9 mouse cellular contexts compared by ENCODE assay signal in the genomic region with DNA sequence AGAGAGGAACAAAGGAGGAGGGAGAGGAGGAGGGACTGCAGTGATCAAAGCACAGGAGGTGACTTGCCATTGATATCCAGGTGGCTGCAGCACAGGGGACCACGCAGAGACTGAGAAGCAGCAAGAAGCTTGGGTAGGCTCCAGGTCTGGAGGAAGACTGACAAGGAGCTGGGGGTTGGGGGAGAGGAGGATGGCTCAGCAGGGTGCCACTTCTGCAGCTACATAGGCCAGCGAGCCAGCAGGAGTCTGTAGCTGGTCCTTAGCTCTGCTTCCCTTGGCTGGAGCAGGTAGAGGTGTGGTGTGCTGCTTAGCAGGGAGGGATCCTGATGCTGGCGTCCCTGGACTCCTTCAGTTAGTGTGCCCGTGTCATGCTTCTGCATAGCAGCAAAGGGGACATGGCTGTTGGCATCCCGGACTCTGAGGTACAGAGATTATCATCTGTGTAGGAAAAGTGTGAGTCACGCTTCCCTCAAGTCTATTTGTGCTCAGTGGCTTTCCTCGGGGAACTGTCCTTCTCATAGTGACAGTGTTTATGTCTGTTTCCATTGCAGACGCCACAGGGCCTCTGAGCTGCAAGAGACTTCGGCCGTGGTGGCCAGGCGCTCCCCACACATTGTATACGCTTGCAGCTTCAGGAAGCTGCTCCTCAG. TPM values are rescaled to one million over a fixed set of nuclear protein-coding genes. Genes with fewer than 3 reads are reported as not detected.
DNase-seq lines count a peak whose midpoint lies in the region; ATAC-seq and TF ChIP-seq lines count a peak whose summit lies in the region.
"Had no signal": no experiment of that assay in that cellular context is flagged by ENCODE, and none has a peak within 500 bp of the region (broad histone marks: within the 10 kb centered on the region; RNA-seq: fewer than 3 reads in every experiment).

No protein-coding gene starts in this region.

- no peak overlapping the region for H3K9ac ChIP-seq in forebrain, postnatal 0 days
- H3K9ac ChIP-seq in lung, embryonic 15.5 days, result no peak overlapping the region
- no peak overlapping the region for H3K9ac ChIP-seq in kidney, embryonic 16.5 days (replicated peaks; ENCODE audit: low read length)

- no peak overlapping the region for H3K4me3 ChIP-seq in forebrain, postnatal 0 days (ENCODE audit: low read depth, low read length)
- no peak overlapping the region for H3K4me3 ChIP-seq in lung, embryonic 15.5 days
- no peak overlapping the region for H3K4me3 ChIP-seq in kidney, embryonic 16.5 days (ENCODE audit: low read length)

- peaks cover 14% of the 10 kb centered on the region for H3K4me1 ChIP-seq in forebrain, postnatal 0 days (ENCODE audit: insufficient read depth)
- peaks cover 20% of the 10 kb centered on the region for H3K4me1 ChIP-seq in lung, embryonic 15.5 days
- peaks cover 4% of the 10 kb centered on the region; the same call in 1 of the 2 replicates for H3K4me1 ChIP-seq in kidney, embryonic 16.5 days (ENCODE audit: insufficient read depth, low read length)

- ATAC-seq in forebrain, postnatal 0 days, result peak; percentile 49; the same call in 1 of the 2 replicates
- ATAC-seq in lung, embryonic 15.5 days (ENCODE audit: borderline replicate concordance, extremely low read depth, low FRiP score, low TSS enrichment), result peak; percentile 56
- ATAC-seq in kidney, embryonic 16.5 days (ENCODE audit: low FRiP score, low TSS enrichment), result no peak

- H3K27ac ChIP-seq in forebrain, postnatal 0 days (ENCODE audit: low read depth, low read length), result peak overlapping the region; percentile 67
- peak overlapping the region; percentile 86 for H3K27ac ChIP-seq in lung, embryonic 15.5 days
- no peak overlapping the region for H3K27ac ChIP-seq in kidney, embryonic 16.5 days (ENCODE audit: low read length)

- no peaks in the 10 kb centered on the region for H3K27me3 ChIP-seq in forebrain, postnatal 0 days (ENCODE audit: insufficient read depth, low read length)
- peaks cover 15% of the 10 kb centered on the region; the same call in 1 of the 2 replicates for H3K27me3 ChIP-seq in lung, embryonic 15.5 days
- H3K27me3 ChIP-seq in kidney, embryonic 16.5 days (ENCODE audit: insufficient read depth, low read length), result no peaks in the 10 kb centered on the region

- H3K9me3 ChIP-seq in forebrain, postnatal 0 days (ENCODE audit: low read length), result no peaks in the 10 kb centered on the region
- no peaks in the 10 kb centered on the region for H3K9me3 ChIP-seq in lung, embryonic 15.5 days
- no peaks in the 10 kb centered on the region for H3K9me3 ChIP-seq in kidney, embryonic 16.5 days (ENCODE audit: low read length)
- H3K9me3 ChIP-seq: G1E had no signal

- H3K4me2 ChIP-seq in forebrain, postnatal 0 days (ENCODE audit: low read depth), result no peak overlapping the region
- no peak overlapping the region for H3K4me2 ChIP-seq in lung, embryonic 15.5 days
- no peak overlapping the region for H3K4me2 ChIP-seq in kidney, embryonic 16.5 days (replicated peaks; ENCODE audit: low read depth, low read length)

- DNase-seq in right cerebral cortex, adult 18-20 months, result peak; percentile 79
- DNase-seq in right cerebral cortex, postnatal 4 days, result no peak
- peak; percentile 34 for DNase-seq in forebrain, postnatal 0 days
- DNase-seq in urinary bladder, postnatal 10 days (ENCODE audit: low spot score), result no peak
- DNase-seq in urinary bladder, postnatal 25 days (ENCODE audit: low spot score), result no peak
- no peak for DNase-seq in embryo, embryonic 10.5 days (ENCODE audit: low spot score)

- WGBS in forebrain, postnatal 0 days, result 48% methylated on average over 12 of the region's 12 CpGs
- 38% methylated on average over 12 of the region's 12 CpGs for WGBS in lung, embryonic 15.5 days
- whole genome bisulfite sequencing in kidney, embryonic 16.5 days, result 52% methylated on average over 12 of the region's 12 CpGs

- TF ChIP-seq CTCF in forebrain, postnatal 0 days (IDR thresholded peaks at IDR 0.05; ENCODE audit: low read depth), result no peak

- H3K36me3 ChIP-seq in forebrain, postnatal 0 days (ENCODE audit: insufficient read depth), result peaks cover 11% of the 10 kb centered on the region; the same call in 1 of the 2 replicates
- no peaks in the 10 kb centered on the region for H3K36me3 ChIP-seq in lung, embryonic 15.5 days
- H3K36me3 ChIP-seq in kidney, embryonic 16.5 days (ENCODE audit: insufficient read depth, low read length), result no peaks in the 10 kb centered on the region
- H3K36me3 ChIP-seq: G1E had no signal

RNA-seq across cellular contexts. Expression of gene 6430548M08Rik, which starts 30.8 kb away (rescaled TPM):
- total RNA-seq in forebrain, postnatal 0 days (2014; rRNA removed), result 49.0 and 59.6 TPM in 2 replicates
- polyA plus RNA-seq in forebrain, postnatal 0 days (2015; fragmentation: Nextera tagmentation; extraction: Ambion mirVana), result 27.8 and 32.7 TPM in 2 replicates
- 7.4 and 8.0 TPM in 2 replicates for polyA plus RNA-seq in lung, embryonic 15.5 days (2015; fragmentation: Nextera tagmentation; extraction: Ambion mirVana)
- 5.3 and 6.7 TPM in 2 replicates for polyA plus RNA-seq in kidney, embryonic 16.5 days (2015; fragmentation: Nextera tagmentation; extraction: Ambion mirVana)

RNA-seq across cellular contexts. Expression of gene Fam92b, which starts 32.5 kb away (rescaled TPM):
- 1.2 and 2.1 TPM in 2 replicates for total RNA-seq in forebrain, postnatal 0 days (2014; rRNA removed)
- 1.1 and 1.6 TPM in 2 replicates for polyA plus RNA-seq in forebrain, postnatal 0 days (2015; fragmentation: Nextera tagmentation; extraction: Ambion mirVana)
- polyA plus RNA-seq in lung, embryonic 15.5 days (2015; fragmentation: Nextera tagmentation; extraction: Ambion mirVana), result 1.1 and 1.4 TPM in 2 replicates
- 0.14 and 0.22 TPM in 2 replicates for polyA plus RNA-seq in kidney, embryonic 16.5 days (2015; fragmentation: Nextera tagmentation; extraction: Ambion mirVana)
- total RNA-seq: G1E had no signal
- polyA plus RNA-seq: G1E had no signal

RNA-seq across cellular contexts. Expression of gene Zdhhc7, which starts 43.5 kb away (rescaled TPM):
- total RNA-seq in forebrain, postnatal 0 days (2014; rRNA removed), result 24.8 and 37.6 TPM in 2 replicates
- 19.2 and 25.3 TPM in 2 replicates for polyA plus RNA-seq in forebrain, postnatal 0 days (2015; fragmentation: Nextera tagmentation; extraction: Ambion mirVana)
- polyA plus RNA-seq in lung, embryonic 15.5 days (2015; fragmentation: Nextera tagmentation; extraction: Ambion mirVana), result 38.3 and 40.0 TPM in 2 replicates
- polyA plus RNA-seq in kidney, embryonic 16.5 days (2015; fragmentation: Nextera tagmentation; extraction: Ambion mirVana), result 36.2 and 37.4 TPM in 2 replicates

Comparison
In these comparisons a context has a peak if more than half of its experiments do, and no peak if none do; other contexts are left out.
1. DNase-seq: peak in right cerebral cortex, adult 18-20 months (single experiment) and forebrain, postnatal 0 days (single experiment); none in right cerebral cortex, postnatal 4 days (single experiment), urinary bladder, postnatal 10 days (single experiment), urinary bladder, postnatal 25 days (single experiment) and embryo, embryonic 10.5 days (single experiment).